Mouse (Mus musculus) gastrocnemius, adult 18-20 months (tissue): ENCODE data around the gene Mtx1. TPM values are rescaled to one million over a fixed set of nuclear protein-coding genes. Genes with fewer than 3 reads are reported as not detected.
"Not testable (repeated sequence)": the region's sequence is repeated elsewhere in the genome, so short reads cannot be mapped to it uniquely, and the experiment has no call there.

Experiments
- DNase-seq: peaks from one replicate; pipeline ENCODE4 v3.0.0; 2021; ENCODE audit warnings: low spot score
- total RNA-seq, 2 experiments: library from RNA; stranded (reverse); gene quantifications; 2 replicates each; pipeline ENCODE4 v1.2.3; 2021

Mtx1 gene
- total RNA-seq, 2 experiments from 2014 or later, result 45.4 to 46.7 TPM

DNA sequence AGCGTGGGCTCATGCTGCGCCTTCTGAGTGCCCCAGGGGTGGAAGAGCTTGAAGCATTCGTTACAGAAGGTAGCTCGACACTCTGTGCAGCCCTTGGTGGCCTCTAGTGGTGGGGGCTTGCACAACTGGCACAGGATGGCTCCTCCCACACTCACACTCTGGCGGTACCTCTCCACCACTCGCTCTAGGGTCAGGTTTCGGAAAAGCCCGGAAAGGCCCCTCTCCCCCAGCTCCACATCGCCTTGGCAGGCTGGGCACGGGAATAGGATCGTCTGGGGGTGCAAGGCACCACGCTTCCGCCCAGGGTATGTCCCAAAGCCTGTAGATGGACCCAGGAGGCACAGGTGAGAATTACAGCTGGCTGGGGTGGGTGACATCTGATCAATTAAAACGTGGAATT lies 16.7 kb upstream of the Mtx1 start:
- DNase-seq, result no peak

DNA sequence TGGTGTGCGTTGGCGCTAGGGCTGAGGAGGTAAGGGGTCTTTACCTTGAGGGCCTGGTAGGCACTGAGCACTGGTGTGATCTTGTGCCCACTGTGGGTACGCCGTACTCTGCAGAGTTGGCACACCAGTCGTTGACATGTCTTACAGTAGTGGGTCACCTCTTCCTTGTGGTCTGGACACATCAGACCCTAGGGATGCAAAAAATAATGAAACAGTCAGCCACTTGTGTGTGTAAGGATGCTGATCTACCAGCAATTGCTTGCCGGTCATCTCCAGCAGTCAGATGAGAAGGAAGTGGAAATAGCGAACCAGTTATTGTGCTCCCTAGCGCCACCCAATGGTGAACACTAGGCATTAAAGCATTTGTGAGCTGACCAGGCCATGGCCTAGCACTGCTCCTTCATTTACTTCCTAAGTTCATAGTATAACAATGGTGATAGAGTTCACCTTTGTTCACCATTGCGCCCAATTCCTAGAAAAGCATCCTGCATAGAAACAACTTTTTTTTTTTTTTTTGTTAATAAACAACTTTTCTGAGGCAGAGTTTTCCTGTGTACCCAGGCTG lies 15.5 kb upstream of the Mtx1 start:
- peak; percentile 64 for DNase-seq

DNA sequence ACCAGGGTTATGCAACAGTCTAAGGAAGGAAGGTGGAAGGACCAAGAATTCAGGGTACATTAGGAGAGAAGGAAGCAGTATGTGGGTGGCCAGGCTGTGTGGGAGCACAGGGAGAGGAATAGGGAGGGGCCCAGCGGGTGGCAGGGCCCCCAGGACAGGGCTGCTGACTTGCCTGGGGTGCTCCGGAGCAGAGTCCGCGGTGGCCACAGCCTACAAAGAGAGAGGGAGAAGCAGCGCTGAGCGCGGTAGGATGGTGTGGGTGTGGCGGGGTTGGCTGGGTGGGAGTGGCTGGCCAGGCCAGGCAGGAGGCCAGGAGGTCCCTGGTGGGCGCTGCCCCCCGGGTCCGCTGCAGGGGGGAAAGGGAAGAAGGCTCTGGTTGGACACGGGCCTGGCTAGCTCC lies 11.6 kb upstream of the Mtx1 start:
- no peak for DNase-seq

DNA sequence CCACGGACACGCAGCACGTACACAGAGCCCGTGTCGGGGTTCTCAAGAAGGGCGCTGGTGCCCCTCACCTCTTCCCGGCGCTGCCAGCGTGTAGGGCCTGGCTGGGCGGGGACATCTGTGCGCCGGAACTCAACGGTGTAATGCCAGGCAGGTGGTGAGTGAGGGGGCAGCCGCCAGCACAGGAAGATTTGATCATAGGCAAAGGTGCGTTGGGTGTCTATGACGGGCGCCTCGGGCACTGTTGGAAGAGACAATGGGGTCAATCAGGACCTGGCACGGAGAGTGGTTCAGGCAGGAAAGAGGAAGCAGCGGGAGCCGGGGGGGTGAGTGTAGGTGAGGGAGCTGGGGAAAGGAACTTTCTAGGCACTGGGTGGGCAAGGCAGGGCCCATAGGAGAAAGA lies 10.8 kb upstream of the Mtx1 start:
- no peak for DNase-seq

DNA sequence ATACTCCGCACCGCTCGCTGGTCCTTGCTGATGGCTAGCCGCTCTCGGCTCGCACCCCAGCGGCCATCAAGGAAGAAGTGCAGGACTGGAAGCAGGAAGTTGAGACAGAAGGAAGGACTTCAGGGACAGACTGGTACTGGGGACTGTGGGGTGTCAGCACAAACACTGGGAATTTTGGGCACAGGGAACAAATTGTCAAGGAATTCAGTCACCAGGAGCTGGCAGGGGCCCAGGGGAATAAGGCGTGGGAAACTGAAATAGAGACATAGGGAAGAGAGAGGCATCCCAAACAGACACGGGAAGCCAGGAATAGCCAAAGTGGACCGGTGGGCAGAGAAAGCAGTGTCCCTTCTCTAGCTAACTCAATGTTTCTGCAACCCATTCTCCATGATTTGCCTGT lies 9.6 kb upstream of the Mtx1 start:
- DNase-seq, result no peak

DNA sequence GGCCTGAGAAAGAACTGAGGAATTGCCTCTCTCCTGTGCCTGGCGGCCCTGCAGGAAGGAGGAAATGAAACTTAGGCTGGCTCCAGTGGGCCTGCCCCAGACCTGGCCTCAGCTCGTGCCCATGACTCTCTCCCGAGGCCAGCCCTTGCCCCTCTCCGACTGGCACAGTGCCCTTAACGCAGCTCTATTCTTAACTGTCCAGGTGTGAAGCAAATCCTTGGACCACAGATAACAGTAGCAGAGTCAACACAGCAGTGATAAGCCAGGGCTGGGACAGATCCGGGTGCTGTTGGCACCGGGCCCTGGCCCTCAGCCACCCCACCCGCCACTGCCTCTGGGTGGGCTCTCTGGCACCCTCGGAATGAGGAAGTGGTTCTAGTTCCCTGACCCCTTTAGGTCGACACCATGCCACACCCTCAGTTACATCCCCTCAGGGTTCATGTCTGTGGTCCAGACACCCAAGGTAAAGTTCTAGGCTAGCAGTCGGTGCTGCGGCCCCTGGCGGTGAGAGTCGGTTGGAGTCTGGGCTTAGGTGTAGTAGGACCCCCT lies 6.7 kb upstream of the Mtx1 start:
- DNase-seq, result no peak

DNA sequence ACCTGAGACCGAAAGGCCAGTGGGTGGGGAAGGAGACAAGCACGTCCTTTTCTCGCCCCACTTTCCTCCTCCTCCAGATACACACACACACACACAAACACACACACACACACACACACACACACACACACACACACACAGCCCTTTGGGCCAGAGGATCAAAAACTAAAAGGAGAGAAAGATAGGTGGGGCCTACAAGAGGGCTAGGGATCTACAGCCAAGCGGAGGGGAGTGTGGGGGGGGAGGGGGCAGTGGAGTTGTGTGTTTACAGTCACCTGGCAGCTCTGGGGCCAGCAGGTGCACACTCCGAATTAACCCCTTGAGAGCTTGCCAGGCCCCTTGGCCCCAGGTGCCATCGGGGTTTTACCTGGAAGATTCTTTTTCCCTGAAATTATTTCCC lies 5.7 kb upstream of the Mtx1 start:
- DNase-seq, result no peak

DNA sequence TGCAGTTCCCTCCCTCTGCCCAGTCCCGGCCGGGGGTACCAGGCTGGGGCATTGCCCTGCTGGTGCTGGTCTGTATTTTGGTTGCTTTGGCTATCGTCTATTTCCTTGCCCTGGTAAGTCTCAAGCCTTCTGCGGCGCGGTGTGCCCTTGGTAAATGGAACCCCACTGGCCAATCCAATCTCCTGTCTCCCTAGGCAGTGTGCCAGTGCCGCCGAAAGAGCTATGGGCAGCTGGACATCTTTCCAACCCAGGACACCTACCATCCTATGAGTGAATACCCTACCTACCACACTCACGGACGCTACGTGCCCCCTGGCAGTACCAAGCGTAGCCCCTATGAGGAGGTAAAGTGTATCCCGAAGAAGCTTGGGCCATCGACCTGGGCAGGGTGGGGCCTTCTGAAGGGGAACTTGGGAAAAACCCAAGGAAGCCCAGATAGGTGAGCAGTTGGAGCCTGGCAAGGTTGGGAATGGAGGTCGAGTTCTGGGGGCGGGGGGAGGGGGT lies 4.9 kb upstream of the Mtx1 start:
- no peak for DNase-seq

DNA sequence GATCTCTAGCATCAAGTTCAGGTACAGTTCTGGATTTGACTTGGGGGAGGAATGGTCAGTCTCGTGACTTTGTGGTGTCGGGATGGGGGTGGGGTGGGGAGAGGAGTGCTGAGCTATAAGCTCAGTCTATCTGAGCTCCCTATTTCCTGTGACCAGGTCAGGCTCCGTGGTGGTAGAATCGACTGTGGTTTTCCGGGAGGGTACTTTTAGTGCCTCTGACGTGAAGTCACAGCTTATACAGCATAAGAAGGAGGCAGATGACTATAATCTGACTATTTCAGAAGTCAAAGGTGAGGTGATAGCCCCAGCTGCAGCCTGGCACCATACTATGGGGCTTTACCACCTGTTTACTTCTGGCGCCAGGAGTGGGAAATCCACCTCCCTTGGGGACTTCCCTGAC lies 4.5 kb upstream of the Mtx1 start:
- no peak for DNase-seq

DNA sequence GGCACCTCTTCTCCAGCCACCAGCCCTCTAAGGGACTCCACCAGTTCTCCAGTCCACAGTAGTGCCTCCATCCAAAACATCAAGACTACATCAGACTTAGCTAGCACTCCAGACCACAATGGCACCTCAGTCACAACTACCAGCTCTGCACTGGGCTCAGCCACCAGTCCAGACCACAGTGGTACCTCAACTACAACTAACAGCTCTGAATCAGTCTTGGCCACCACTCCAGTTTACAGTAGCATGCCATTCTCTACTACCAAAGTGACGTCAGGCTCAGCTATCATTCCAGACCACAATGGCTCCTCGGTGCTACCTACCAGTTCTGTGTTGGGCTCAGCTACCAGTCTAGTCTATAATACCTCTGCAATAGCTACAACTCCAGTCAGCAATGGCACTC lies 3.7 kb upstream of the Mtx1 start:
- DNase-seq, result no peak

DNA sequence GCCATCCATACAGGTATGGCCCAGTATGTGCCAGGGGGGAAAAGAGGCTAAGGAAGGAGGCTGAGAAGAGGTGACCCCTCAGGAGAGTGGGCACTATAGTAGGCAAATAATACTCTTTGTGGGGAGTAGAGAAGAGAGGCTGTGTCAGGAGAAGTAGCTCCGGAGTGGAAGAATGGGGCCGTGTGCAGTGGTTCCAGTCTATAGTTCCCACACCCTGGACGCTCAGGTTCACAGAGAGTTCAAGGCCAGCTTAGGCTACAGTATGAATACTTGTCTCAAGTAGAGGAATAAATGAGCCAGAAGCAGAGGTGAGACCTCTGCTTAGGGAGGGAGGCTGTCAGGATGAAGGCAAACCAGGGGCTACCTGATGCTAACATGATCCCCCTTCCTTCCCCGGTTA lies 2.4 kb upstream of the Mtx1 start:
- no peak for DNase-seq

DNA sequence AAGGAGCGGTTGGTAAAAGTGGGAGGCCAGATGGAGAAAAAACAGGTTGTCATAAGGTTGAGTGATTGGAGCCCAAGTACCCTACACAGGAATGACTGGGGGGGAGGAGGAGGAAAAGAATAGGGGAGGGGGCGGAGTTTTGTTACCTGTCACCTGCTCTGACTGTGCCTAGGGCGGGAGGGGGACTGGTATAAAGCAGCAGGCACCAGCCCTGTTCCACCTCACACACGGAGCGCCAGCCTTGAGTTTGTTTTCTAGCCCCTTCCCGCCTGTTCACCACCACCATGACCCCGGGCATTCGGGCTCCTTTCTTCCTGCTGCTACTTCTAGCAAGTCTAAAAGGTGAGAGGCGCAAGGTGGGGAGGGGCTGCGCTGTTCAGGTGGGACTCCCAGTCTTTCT lies 1.9 kb upstream of the Mtx1 start, which contains the start of gene Muc1:
TSS of gene Muc1 (plus strand) at position 222 of the 400 bp plus-strand sequence.
- DNase-seq, result no peak

DNA sequence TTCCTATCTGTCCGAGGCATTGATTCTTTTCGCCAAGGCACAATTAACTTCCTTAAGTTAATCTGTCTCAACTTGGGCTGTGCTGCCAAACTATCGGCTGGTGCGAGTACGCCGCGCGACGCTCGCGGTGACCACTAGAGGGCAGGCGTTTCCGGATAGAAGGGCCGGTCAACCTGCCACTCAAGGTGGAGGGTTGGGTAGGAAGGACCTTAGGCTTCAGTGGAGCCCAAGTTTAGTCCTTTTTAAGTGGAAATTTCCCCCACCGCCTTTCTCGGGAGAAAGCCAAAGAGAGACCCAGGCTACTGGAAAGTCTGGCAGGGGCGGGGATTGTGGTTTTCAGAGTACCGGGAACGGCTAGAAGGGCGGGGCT lies 1.3 kb upstream of the Mtx1 start:
- DNase-seq, result peak; percentile 89

DNA sequence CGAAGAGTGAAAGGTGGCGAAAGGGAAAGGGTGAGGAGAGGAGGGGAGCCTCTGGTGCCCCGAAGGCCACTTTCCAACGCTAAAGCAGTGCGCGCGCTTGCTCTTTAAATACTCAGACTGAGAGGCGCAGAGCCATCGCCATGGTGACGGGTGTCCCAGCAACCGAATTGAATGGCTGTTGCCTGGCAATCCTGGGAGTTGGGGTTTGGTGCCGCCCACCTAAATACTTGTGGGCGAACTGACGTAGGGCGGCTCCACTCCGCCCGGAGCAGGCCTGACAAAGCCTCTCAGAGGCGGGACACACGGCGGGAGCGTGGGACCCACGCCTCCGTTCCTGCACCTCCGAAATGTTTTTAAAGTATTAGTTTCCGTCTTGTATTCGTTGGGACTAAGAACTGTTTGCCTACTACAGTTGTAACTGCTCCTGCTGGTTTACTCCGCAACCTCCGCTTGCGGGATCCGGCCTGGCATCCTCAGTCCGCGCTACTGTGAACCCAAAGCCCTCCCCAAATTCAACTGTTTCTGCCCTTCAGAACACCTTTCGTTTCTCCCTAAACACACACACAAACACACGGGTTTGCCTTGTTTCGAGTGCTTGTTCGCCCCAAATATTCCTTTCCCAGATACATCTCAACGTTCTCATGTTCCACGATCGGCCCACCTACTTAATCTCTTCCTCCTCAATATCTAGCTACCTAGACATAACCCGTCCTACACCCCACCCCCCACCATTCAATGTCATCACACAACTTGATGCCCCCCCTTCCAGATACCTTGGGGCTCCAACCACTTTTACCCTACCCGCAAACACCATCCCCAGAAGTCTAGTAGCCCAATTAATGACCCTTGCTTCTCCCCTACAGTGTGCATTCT lies 655 bp upstream of the Mtx1 start:
- peak; percentile 53 for DNase-seq

DNA sequence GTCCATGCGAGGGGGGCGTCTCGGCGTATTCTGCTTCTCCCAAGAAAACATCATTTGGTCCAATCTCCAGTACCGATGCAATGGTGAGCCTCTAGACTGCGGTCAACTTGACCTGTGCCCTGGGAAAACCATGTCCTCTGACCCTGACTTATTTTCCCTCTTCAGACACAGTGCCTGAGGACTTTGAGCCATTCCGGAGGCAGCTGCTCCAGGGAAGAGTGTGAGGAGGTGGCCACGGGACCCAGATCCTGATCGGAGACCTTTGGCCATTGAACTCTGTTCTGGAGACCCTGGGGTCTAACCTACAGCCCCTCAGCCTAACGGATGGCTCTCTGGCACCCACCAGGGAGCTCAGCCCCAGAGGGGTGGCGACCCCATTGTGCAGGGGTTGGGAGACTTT lies 527 bp downstream of the Mtx1 start:
- no peak for DNase-seq

DNA sequence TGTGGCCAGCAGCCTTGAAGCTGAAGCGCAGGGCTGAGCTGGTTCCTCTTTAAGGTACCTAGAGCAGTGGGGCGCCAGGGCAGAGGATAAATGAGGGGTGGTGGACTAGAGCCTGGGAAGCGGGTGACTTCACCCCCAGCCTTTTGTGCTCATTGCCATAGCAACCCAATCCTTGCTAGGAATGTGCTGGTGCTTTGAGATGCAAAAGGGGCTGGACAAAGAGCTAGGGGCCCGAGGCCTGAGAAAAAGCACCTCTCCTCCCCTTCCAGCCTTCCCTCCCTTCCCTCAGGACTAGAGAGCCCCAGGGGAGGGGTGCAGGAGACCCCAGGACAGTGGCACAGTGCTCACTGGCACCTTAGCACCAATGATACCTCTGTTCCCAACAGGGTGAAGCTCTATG lies 970 bp downstream of the Mtx1 start:
- no peak for DNase-seq

DNA sequence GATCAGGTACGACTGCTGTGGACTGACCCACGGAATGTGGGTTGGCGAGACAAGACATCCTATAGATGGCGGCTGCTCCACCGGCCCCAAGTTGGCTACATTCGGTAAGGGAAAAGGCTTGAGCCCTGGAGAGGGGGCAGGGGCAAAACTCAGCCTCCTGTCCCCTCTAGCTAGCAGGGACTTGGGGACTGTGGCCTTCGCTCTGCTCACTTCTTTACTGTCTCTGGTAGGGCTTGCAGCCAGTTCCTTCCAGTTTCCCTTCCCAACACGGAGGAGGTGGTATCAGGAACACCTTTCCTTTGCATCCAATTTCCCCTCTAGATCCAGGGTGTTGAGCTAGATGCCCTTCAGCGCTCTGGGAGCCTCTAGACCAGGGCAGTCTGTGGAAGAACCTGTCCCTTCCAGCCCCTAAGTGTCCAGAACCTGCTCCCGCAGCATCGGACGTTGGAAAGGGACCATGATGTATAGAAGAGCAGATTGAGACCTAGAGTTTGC lies 1.5 kb downstream of the Mtx1 start:
- no peak for DNase-seq

DNA sequence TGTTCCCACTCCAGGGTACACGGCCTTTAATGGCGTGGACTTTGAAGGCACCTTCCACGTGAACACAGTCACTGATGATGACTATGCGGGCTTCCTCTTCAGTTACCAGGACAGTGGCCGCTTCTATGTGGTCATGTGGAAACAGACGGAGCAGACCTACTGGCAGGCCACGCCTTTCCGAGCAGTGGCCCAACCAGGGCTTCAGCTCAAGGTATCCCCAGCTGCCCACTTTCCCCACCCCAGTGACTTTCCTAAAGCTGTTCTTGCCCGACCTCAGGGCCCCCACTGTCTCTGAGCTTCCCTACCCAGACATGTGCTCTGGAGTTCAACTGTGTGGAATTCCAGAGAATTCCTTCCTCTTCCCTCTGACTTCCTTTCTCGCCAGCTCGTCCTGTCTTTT lies 2.1 kb downstream of the Mtx1 start:
- DNase-seq, result no peak

DNA sequence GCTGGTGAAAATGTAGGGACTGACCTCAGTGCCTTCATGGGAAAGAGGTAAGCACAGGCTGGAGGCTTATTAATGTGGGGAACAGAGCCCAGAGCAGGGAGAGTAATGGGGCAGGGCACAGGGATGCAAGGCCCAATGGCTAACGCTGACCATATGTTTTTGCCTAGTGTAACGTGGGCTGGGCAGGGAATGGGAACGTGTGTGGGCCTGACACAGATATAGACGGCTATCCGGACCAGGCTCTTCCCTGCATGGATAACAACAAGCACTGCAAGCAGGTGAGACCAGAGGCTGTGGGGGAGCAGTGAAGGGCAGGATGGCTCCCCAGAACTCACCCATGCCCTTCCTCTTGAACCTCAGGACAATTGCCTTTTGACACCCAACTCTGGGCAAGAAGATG lies 5.7 kb downstream of the Mtx1 start:
- no peak for DNase-seq

DNA sequence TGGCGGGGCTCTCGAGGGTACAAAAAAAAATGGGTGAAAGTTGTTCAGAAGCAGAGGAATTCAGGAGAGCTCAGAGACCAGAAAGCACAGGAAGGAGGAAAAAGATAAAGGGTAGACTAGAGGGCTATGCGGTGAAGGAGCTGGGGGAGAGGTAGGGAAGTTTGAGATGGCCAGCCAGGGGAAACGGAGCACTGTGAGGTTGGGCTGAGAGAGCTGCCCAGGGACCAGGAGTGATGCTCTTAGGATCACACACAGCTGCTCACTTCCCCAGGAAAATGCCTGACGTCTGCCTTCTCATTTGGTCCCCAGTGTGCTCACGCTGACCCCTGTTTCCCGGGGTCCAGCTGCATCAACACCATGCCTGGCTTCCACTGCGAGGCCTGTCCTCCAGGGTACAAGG lies 7.3 kb downstream of the Mtx1 start:
- no peak for DNase-seq

DNA sequence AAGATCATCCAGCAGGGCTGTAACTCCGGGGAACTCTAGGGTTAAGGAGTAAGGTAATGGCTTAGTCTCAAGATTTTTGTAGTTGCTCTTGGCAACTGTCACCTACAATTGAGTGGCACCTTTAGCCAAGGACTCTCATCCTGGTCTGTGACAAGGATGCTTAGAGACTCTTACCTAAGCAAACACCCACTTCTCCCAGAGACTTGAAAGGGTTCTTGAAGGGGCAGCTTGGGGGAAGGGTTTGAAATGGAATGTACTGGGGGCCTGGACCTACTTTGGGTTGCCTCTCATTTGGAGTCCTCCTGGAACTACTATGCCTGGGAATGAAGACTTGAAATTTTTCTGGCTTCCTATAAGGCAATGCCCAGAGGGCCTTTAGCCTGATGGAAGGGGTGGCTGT lies 8.6 kb downstream of the Mtx1 start:
- DNase-seq, result no peak

DNA sequence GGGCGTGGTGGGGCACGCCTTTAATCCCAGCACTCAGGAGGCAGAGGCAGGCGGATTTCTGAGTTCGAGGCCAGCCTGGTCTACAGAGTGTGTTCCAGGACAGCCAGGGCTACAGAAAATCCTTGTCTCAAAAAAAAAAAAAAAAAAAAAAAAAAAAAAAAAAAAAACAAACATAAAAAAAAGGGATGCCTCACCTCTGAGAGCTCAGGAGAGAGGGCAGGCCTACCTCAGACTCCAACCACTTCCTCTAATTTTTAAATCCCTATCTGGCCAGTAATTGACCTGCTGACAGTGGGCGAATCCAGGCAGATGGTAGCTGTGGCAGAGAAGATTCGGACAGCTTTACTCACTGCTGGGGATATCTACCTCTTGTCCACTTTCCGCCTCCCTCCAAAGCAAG lies 10.5 kb downstream of the Mtx1 start:
- not testable (repeated sequence) for DNase-seq

DNA sequence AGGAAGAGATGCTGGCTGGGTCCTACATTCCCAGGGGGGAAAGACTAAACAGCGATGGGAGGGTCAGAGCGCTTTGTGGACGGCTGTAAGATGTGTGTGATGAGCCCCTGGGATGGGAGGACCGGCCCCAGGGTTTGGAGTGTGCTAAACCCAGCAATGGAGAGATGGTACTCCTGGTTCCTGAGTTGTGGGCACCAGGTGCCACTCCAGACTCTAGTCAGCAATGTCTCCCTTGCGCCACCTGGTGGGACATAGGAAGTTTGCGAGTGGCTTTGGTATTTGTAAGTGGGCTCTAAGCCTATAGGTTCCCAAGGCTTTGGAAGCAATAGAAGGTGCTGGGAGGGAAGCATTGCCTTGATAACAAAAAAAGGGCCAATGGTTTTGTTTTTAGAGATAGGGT lies 11.0 kb downstream of the Mtx1 start:
- DNase-seq, result peak; percentile 84
